Mouse (Mus musculus) neural tube, embryonic 15.5 days (tissue): Measurements from ENCODE around the gene Oas1e. TPM values are rescaled to one million over a fixed set of nuclear protein-coding genes. Genes with fewer than 3 reads are reported as not detected.

Source experiments
- polyA plus RNA-seq: library from polyadenylated mRNA; unstranded; fragments of >200 nt; fragmentation: Nextera tagmentation; extraction: Ambion mirVana; gene quantifications from 2 replicates; pipeline ENCODE4 v1.2.1, GENCODE M21; 2015

The Oas1e gene
- polyA plus RNA-seq, 1 experiment from 2014 or later: 0.31 TPM

Other genes starting within 250 kb of the Oas1e start
- 20.9 and 21.7 TPM in 2 replicates for gene Tpcn1, start 206.9 kb downstream of the Oas1e start, polyA plus RNA-seq
- 1.3 and 1.5 TPM in 2 replicates for gene Iqcd, start 206.5 kb downstream of the Oas1e start, polyA plus RNA-seq
- gene Rita1, start 182.9 kb downstream of the Oas1e start, polyA plus RNA-seq: 29.4 and 34.0 TPM in 2 replicates
- gene Ddx54, start 182.8 kb downstream of the Oas1e start, polyA plus RNA-seq: 35.7 and 42.0 TPM in 2 replicates
- 0.33 and 0.80 TPM in 2 replicates for gene Cfap73, start 161.3 kb downstream of the Oas1e start, polyA plus RNA-seq
- gene Rasal1, start 146.7 kb downstream of the Oas1e start, polyA plus RNA-seq: 0.24 and 0.93 TPM in 2 replicates
- 59.9 and 61.1 TPM in 2 replicates for gene Dtx1, start 83.6 kb downstream of the Oas1e start, polyA plus RNA-seq
- 0.20 and 0.46 TPM in 2 replicates for gene Oas2, start 45.7 kb downstream of the Oas1e start, polyA plus RNA-seq
- 0.60 and 0.87 TPM in 2 replicates for gene Oas3, start 17.9 kb downstream of the Oas1e start, polyA plus RNA-seq
- 0.55 and 0.65 TPM in 2 replicates for gene Oas1c, start 17.0 kb upstream of the Oas1e start, polyA plus RNA-seq
- gene Oas1f, start 51.8 kb upstream of the Oas1e start, polyA plus RNA-seq: not detected in 2 replicates
- not detected in 2 replicates for gene Oas1h, start 65.9 kb upstream of the Oas1e start, polyA plus RNA-seq
- gene Oas1g, start 92.1 kb upstream of the Oas1e start, polyA plus RNA-seq: 0.37 and 1.4 TPM in 2 replicates
- gene Oas1a, start 112.0 kb upstream of the Oas1e start, polyA plus RNA-seq: 1.5 and 4.1 TPM in 2 replicates
- gene Oas1d, start 119.0 kb upstream of the Oas1e start, polyA plus RNA-seq: 0.09 TPM in 1 of 2 replicates, not detected in the other
- gene Rph3a, start 214.6 kb upstream of the Oas1e start, polyA plus RNA-seq: 22.1 and 25.6 TPM in 2 replicates